Mouse (Mus musculus) cerebral cortex, adult 2 months (tissue): ENCODE measurements around the gene Cux2.

Source experiments
- WGBS: fragments of 180-500 bp; shearing (Covaris S2); methylation state at CpG from one replicate; pipeline ENCODE4 v1.1.7; 2018; 5-methylcytosine and 5-hydroxymethylcytosine counted together

The Cux2 gene

GRCm38 (mm10) chr5:122050017-122050831, at the start of gene Cux2:
TSS of gene Cux2 (minus strand) at chr5:122050102.
- under 1% methylated on average over 90 of the region's 90 CpGs for WGBS

GRCm38 (mm10) chr5:122094439-122094838, 44.5 kb upstream of the Cux2 start:
- 97% methylated on average over 10 of the region's 10 CpGs for WGBS

- WGBS, result 89% methylated on average over 14 of the region's 14 CpGs
Observed at GRCm38 (mm10) chr5:122093734-122094133, 43.8 kb upstream of the Cux2 start.

GRCm38 (mm10) chr5:122092794-122093193, 42.9 kb upstream of the Cux2 start:
- WGBS, result 71% methylated on average over 11 of the region's 11 CpGs

GRCm38 (mm10) chr5:122091070-122091469, 41.2 kb upstream of the Cux2 start:
- WGBS, result 17% methylated on average over 15 of the region's 15 CpGs

GRCm38 (mm10) chr5:122089664-122090063, 39.8 kb upstream of the Cux2 start:
- WGBS, result 88% methylated on average over 8 of the region's 8 CpGs

GRCm38 (mm10) chr5:122088917-122089316, 39.0 kb upstream of the Cux2 start:
- WGBS, result 3% methylated on average over 5 of the region's 5 CpGs

- 56% methylated on average over 3 of the region's 3 CpGs for WGBS
Observed at GRCm38 (mm10) chr5:122086121-122086520, 36.2 kb upstream of the Cux2 start.

GRCm38 (mm10) chr5:122085291-122085690, 35.4 kb upstream of the Cux2 start:
- 65% methylated on average over 7 of the region's 7 CpGs for whole genome bisulfite sequencing

- 73% methylated on average over 3 of the region's 3 CpGs for WGBS
Observed at GRCm38 (mm10) chr5:122084470-122084869, 34.6 kb upstream of the Cux2 start.

GRCm38 (mm10) chr5:122083282-122083681, 33.4 kb upstream of the Cux2 start:
- WGBS, result 100% methylated on average over 2 of the region's 2 CpGs

GRCm38 (mm10) chr5:122081471-122081870, 31.6 kb upstream of the Cux2 start:
- 81% methylated on average over 13 of the region's 13 CpGs for WGBS

GRCm38 (mm10) chr5:122080930-122081329, 31.0 kb upstream of the Cux2 start:
- 34% methylated on average over 11 of the region's 11 CpGs for WGBS

- 84% methylated on average over 7 of the region's 7 CpGs for WGBS
Observed at GRCm38 (mm10) chr5:122079796-122080195, 29.9 kb upstream of the Cux2 start.

- 75% methylated on average over 4 of the region's 4 CpGs for WGBS
Observed at GRCm38 (mm10) chr5:122077244-122077643, 27.3 kb upstream of the Cux2 start.

GRCm38 (mm10) chr5:122075736-122076135, 25.8 kb upstream of the Cux2 start:
- 52% methylated on average over 3 of the region's 3 CpGs for WGBS

GRCm38 (mm10) chr5:122071997-122072396, 22.1 kb upstream of the Cux2 start:
- WGBS, result 89% methylated on average over 4 of the region's 4 CpGs

GRCm38 (mm10) chr5:122070963-122071800, 21.3 kb upstream of the Cux2 start:
- WGBS, result 49% methylated on average over 16 of the region's 16 CpGs

- WGBS, result 44% methylated on average over 13 of the region's 13 CpGs
Observed at GRCm38 (mm10) chr5:122068563-122068962, 18.7 kb upstream of the Cux2 start.

- WGBS, result 46% methylated on average over 25 of the region's 25 CpGs
Observed at GRCm38 (mm10) chr5:122063204-122063933, 13.5 kb upstream of the Cux2 start.

- 15% methylated on average over 12 of the region's 12 CpGs for WGBS
Observed at GRCm38 (mm10) chr5:122062479-122062878, 12.6 kb upstream of the Cux2 start.

- WGBS, result 40% methylated on average over 11 of the region's 12 CpGs
Observed at GRCm38 (mm10) chr5:122060767-122061333, 10.9 kb upstream of the Cux2 start.
